Mouse (Mus musculus): ENCODE measurements around the gene Rin3. TPM values are rescaled to one million over a fixed set of nuclear protein-coding genes. Genes with fewer than 3 reads are reported as not detected.

Gene Rin3
- 3.4 and 3.7 TPM in 2 replicates for polyA plus RNA-seq (2015; fragmentation: Nextera tagmentation; extraction: Ambion mirVana)

GRCm38 (mm10) chr12:102282763-102283482 is at the start of gene Rin3:
Gene Rin3 (plus strand): TSS chr12:102283048.
- Histone ChIP-seq H3K27me3 (peaks cover 29% of the 10 kb centered on the region), H3K36me3 (no peaks in the 10 kb centered on the region), H3K4me2 (replicated peaks) (peak within 1 kb of the TSS; percentile 98), H3K27ac (0 out of 2 replicates have a peak within 1 kb of the TSS, but pooled peaks have one; percentile 39), H3K9ac (replicated peaks) (peak within 1 kb of the TSS; percentile 71), H3K4me1 (replicated peaks) (peaks cover 17% of the 10 kb centered on the region), H3K4me3 (replicated peaks) (peak within 1 kb of the TSS; percentile 53), H3K9me3 (no peaks in the 10 kb centered on the region)
- under 1% methylated on average over 75 of the region's 75 CpGs for WGBS
- ATAC-seq: peak; percentile 66

- no peaks in the 10 kb centered on the region for H3K4me1 ChIP-seq (replicated peaks)
- ATAC-seq: no peak
- no peaks in the 10 kb centered on the region for H3K36me3 ChIP-seq
- H3K9ac ChIP-seq (replicated peaks): no peak overlapping the region
- no peak overlapping the region for H3K27ac ChIP-seq
- WGBS: 91% methylated on average over 3 of the region's 3 CpGs
- H3K4me3 ChIP-seq (replicated peaks): no peak overlapping the region
- H3K9me3 ChIP-seq: no peaks in the 10 kb centered on the region
- H3K4me2 ChIP-seq (replicated peaks): no peak overlapping the region
- no peaks in the 10 kb centered on the region for H3K27me3 ChIP-seq
These were observed 47.3 kb upstream of the Rin3 start for GRCm38 (mm10) chr12:102235551-102235950.

GRCm38 (mm10) chr12:102236317-102236716 is 46.5 kb upstream of the Rin3 start:
- 86% methylated on average over 6 of the region's 6 CpGs for WGBS
- H3K9ac ChIP-seq (replicated peaks): no peak overlapping the region
- no peak overlapping the region for H3K4me3 ChIP-seq (replicated peaks)
- no peaks in the 10 kb centered on the region for H3K4me1 ChIP-seq (replicated peaks)
- H3K4me2 ChIP-seq (replicated peaks): no peak overlapping the region
- no peaks in the 10 kb centered on the region for H3K36me3 ChIP-seq
- no peak overlapping the region for H3K27ac ChIP-seq
- H3K9me3 ChIP-seq: no peaks in the 10 kb centered on the region
- ATAC-seq: no peak
- no peaks in the 10 kb centered on the region for H3K27me3 ChIP-seq

- Histone ChIP-seq H3K9ac (replicated peaks) (no peak overlapping the region), H3K9me3 (no peaks in the 10 kb centered on the region)
- 53% methylated on average over 6 of the region's 6 CpGs for WGBS
These were observed 40.6 kb upstream of the Rin3 start for GRCm38 (mm10) chr12:102242076-102242722.

GRCm38 (mm10) chr12:102243915-102244314 is 38.9 kb upstream of the Rin3 start:
- H3K9me3 ChIP-seq: no peaks in the 10 kb centered on the region
- H3K27me3 ChIP-seq: no peaks in the 10 kb centered on the region
- H3K4me3 ChIP-seq (replicated peaks): no peak overlapping the region
- WGBS: 61% methylated on average over 1 of the region's 1 CpGs
- H3K27ac ChIP-seq: no peak overlapping the region
- no peak overlapping the region for H3K9ac ChIP-seq (replicated peaks)
- no peaks in the 10 kb centered on the region for H3K36me3 ChIP-seq
- H3K4me1 ChIP-seq (replicated peaks): peaks cover 7% of the 10 kb centered on the region
- no peak overlapping the region for H3K4me2 ChIP-seq (replicated peaks)
- no peak for ATAC-seq

More at GRCm38 (mm10) chr12:102242076-102242722, 40.6 kb upstream of the Rin3 start:
- H3K4me2 ChIP-seq (replicated peaks): no peak overlapping the region
- no peak overlapping the region for H3K27ac ChIP-seq
- no peaks in the 10 kb centered on the region for H3K27me3 ChIP-seq
- ATAC-seq: peak; percentile 68; the same call in 1 of the 2 replicates
- H3K4me1 ChIP-seq (replicated peaks): peaks cover 7% of the 10 kb centered on the region
- H3K4me3 ChIP-seq (replicated peaks): no peak overlapping the region
- no peaks in the 10 kb centered on the region for H3K36me3 ChIP-seq

- H3K9ac ChIP-seq (replicated peaks): no peak overlapping the region
- H3K36me3 ChIP-seq: no peaks in the 10 kb centered on the region
- no peak overlapping the region for H3K4me3 ChIP-seq (replicated peaks)
- no peak for ATAC-seq
- peaks cover 7% of the 10 kb centered on the region for H3K4me1 ChIP-seq (replicated peaks)
- WGBS: 92% methylated on average over 5 of the region's 5 CpGs
- no peak overlapping the region for H3K27ac ChIP-seq
- H3K27me3 ChIP-seq: no peaks in the 10 kb centered on the region
- H3K4me2 ChIP-seq (replicated peaks): no peak overlapping the region
- no peaks in the 10 kb centered on the region for H3K9me3 ChIP-seq
These were observed 36.6 kb upstream of the Rin3 start for GRCm38 (mm10) chr12:102246226-102246625.

GRCm38 (mm10) chr12:102248104-102248503 is 34.7 kb upstream of the Rin3 start:
- H3K36me3 ChIP-seq: no peaks in the 10 kb centered on the region
- no peaks in the 10 kb centered on the region for H3K4me1 ChIP-seq (replicated peaks)
- H3K4me2 ChIP-seq (replicated peaks): no peak overlapping the region
- H3K9ac ChIP-seq (replicated peaks): no peak overlapping the region
- no peaks in the 10 kb centered on the region for H3K27me3 ChIP-seq
- ATAC-seq: no peak
- no peak overlapping the region for H3K4me3 ChIP-seq (replicated peaks)
- no peaks in the 10 kb centered on the region for H3K9me3 ChIP-seq
- H3K27ac ChIP-seq: no peak overlapping the region
- WGBS: 97% methylated on average over 6 of the region's 6 CpGs

- 79% methylated on average over 4 of the region's 4 CpGs for WGBS
- H3K9me3 ChIP-seq: no peaks in the 10 kb centered on the region
- H3K9ac ChIP-seq (replicated peaks): no peak overlapping the region
- no peak overlapping the region for H3K27ac ChIP-seq
- H3K4me1 ChIP-seq (replicated peaks): no peaks in the 10 kb centered on the region
- no peak for ATAC-seq
- no peak overlapping the region for H3K4me3 ChIP-seq (replicated peaks)
- no peaks in the 10 kb centered on the region for H3K36me3 ChIP-seq
- no peak overlapping the region for H3K4me2 ChIP-seq (replicated peaks)
- no peaks in the 10 kb centered on the region for H3K27me3 ChIP-seq
These were observed 32.5 kb upstream of the Rin3 start for GRCm38 (mm10) chr12:102250316-102250715.

GRCm38 (mm10) chr12:102251070-102251469 is 31.8 kb upstream of the Rin3 start:
- Histone ChIP-seq H3K4me1 (replicated peaks) (no peaks in the 10 kb centered on the region), H3K27me3 (no peaks in the 10 kb centered on the region), H3K9ac (replicated peaks) (no peak overlapping the region), H3K4me2 (replicated peaks) (no peak overlapping the region), H3K27ac (no peak overlapping the region), H3K4me3 (replicated peaks) (no peak overlapping the region), H3K36me3 (no peaks in the 10 kb centered on the region), H3K9me3 (no peaks in the 10 kb centered on the region)
- ATAC-seq: no peak
- 73% methylated on average over 3 of the region's 3 CpGs for WGBS

GRCm38 (mm10) chr12:102251985-102252384 is 30.9 kb upstream of the Rin3 start:
- Histone ChIP-seq H3K36me3 (no peaks in the 10 kb centered on the region), H3K9ac (replicated peaks) (no peak overlapping the region), H3K27ac (no peak overlapping the region), H3K27me3 (no peaks in the 10 kb centered on the region), H3K4me1 (replicated peaks) (no peaks in the 10 kb centered on the region), H3K4me2 (replicated peaks) (no peak overlapping the region), H3K4me3 (replicated peaks) (no peak overlapping the region), H3K9me3 (no peaks in the 10 kb centered on the region)
- WGBS: 65% methylated on average over 3 of the region's 3 CpGs
- no peak for ATAC-seq

GRCm38 (mm10) chr12:102252525-102252924 is 30.3 kb upstream of the Rin3 start:
- Histone ChIP-seq H3K27ac (no peak overlapping the region), H3K4me2 (replicated peaks) (no peak overlapping the region), H3K9me3 (no peaks in the 10 kb centered on the region), H3K9ac (replicated peaks) (no peak overlapping the region), H3K4me1 (replicated peaks) (no peaks in the 10 kb centered on the region), H3K4me3 (replicated peaks) (no peak overlapping the region), H3K27me3 (no peaks in the 10 kb centered on the region), H3K36me3 (no peaks in the 10 kb centered on the region)
- ATAC-seq: no peak
- WGBS: 69% methylated on average over 1 of the region's 1 CpGs

GRCm38 (mm10) chr12:102255012-102255411 is 27.8 kb upstream of the Rin3 start:
- no peaks in the 10 kb centered on the region for H3K27me3 ChIP-seq
- H3K4me3 ChIP-seq (replicated peaks): no peak overlapping the region
- H3K4me2 ChIP-seq (replicated peaks): no peak overlapping the region
- no peak overlapping the region for H3K9ac ChIP-seq (replicated peaks)
- H3K4me1 ChIP-seq (replicated peaks): no peaks in the 10 kb centered on the region
- H3K9me3 ChIP-seq: no peaks in the 10 kb centered on the region
- H3K27ac ChIP-seq: no peak overlapping the region
- H3K36me3 ChIP-seq: no peaks in the 10 kb centered on the region
- ATAC-seq: no peak

Data from midbrain, embryonic 13.5 days (tissue).